Mouse (Mus musculus) adrenal gland, adult 8-10 months (tissue): Measurements from ENCODE around the gene Ppp1r36. TPM values are rescaled to one million over a fixed set of nuclear protein-coding genes. Genes with fewer than 3 reads are reported as not detected.

Experiments
- total RNA-seq, 4 experiments: library from RNA; stranded (reverse); gene quantifications; 2 replicates each; pipeline ENCODE4 v1.2.4; 2022

Ppp1r36 gene
- total RNA-seq, 4 experiments from 2014 or later: 0.15 to 0.24 (median 0.23) TPM

Other genes starting within 250 kb of the Ppp1r36 start
- gene Esr2, start 240.3 kb upstream of the Ppp1r36 start, total RNA-seq: under 1 TPM in 3 of 4 experiments, not detected in 1; 0.11 to 0.75 (median 0.45) TPM
- not detected for gene Tex21, start 170.8 kb upstream of the Ppp1r36 start, total RNA-seq
- gene Mthfd1, start 162.2 kb upstream of the Ppp1r36 start, total RNA-seq: 10 to 100 TPM; 42.3 to 50.6 (median 43.3) TPM
- gene Akap5, start 92.6 kb upstream of the Ppp1r36 start, total RNA-seq: 1 to 10 TPM in 1 of 4 experiments, under 1 TPM in 3; 0.35 to 1.1 (median 0.63) TPM
- 10 to 100 TPM in 3 of 4 experiments, 1 to 10 TPM in 1; 8.5 to 14.1 (median 10.7) TPM for gene Zbtb25, start 47.9 kb upstream of the Ppp1r36 start, total RNA-seq
- gene Zbtb1, start 47.3 kb upstream of the Ppp1r36 start, total RNA-seq: 1 to 10 TPM; 5.7 to 7.4 (median 6.7) TPM
- gene Hspa2, start 13.4 kb upstream of the Ppp1r36 start, total RNA-seq: 10 to 100 TPM; 19.1 to 25.6 (median 22.9) TPM
- gene Plekhg3, start 113.4 kb downstream of the Ppp1r36 start, total RNA-seq: 10 to 100 TPM; 10.8 to 23.4 (median 16.2) TPM